Mouse (Mus musculus) inflammation-experienced regulatory T-cells, adult 6 months (primary cell): ENCODE data around the gene Vps26a. TPM values are rescaled to one million over a fixed set of nuclear protein-coding genes. Genes with fewer than 3 reads are reported as not detected.
"Not testable (repeated sequence)": the region's sequence is repeated elsewhere in the genome, so short reads cannot be mapped to it uniquely, and the experiment has no call there.

Experiments used
- ATAC-seq: one replicate; pipeline ENCODE4 v1.8.0; 2017
- polyA plus RNA-seq, 3 experiments: library from polyadenylated mRNA; unstranded; fragments of 100-300 nt; shearing (Covaris generic); gene quantifications; one replicate each; pipeline ENCODE4 v1.2.1; 2017

Gene Vps26a
- polyA plus RNA-seq, 3 experiments from 2014 or later = 62.7 to 69.9 (median 69.4) TPM

GRCm38 (mm10) chr10:62500916-62501615 lies 14.5 kb upstream of the Vps26a start:
- peak; percentile 20 for ATAC-seq

- peak; percentile 75 for ATAC-seq
Observed at GRCm38 (mm10) chr10:62500088-62500915, 13.7 kb upstream of the Vps26a start.

- not testable (repeated sequence) for ATAC-seq
Observed at GRCm38 (mm10) chr10:62491681-62492080, 5.1 kb upstream of the Vps26a start.

GRCm38 (mm10) chr10:62488266-62488665 lies 1.7 kb upstream of the Vps26a start:
- ATAC-seq = no peak

- peak; percentile 11 for ATAC-seq
Observed at GRCm38 (mm10) chr10:62485878-62486582, 575 bp downstream of the Vps26a start.

GRCm38 (mm10) chr10:62481108-62481852 lies 5.3 kb downstream of the Vps26a start:
- no peak for ATAC-seq

- no peak for ATAC-seq
Observed at GRCm38 (mm10) chr10:62476980-62477379, 9.6 kb downstream of the Vps26a start.

GRCm38 (mm10) chr10:62474944-62475343 lies 11.7 kb downstream of the Vps26a start:
- ATAC-seq = no peak

GRCm38 (mm10) chr10:62471105-62471504 lies 15.5 kb downstream of the Vps26a start:
- ATAC-seq = no peak

GRCm38 (mm10) chr10:62469736-62470135 lies 16.9 kb downstream of the Vps26a start:
- ATAC-seq = no peak

- no peak for ATAC-seq
Observed at GRCm38 (mm10) chr10:62461321-62461720, 25.3 kb downstream of the Vps26a start.

GRCm38 (mm10) chr10:62452001-62452400 lies 34.6 kb downstream of the Vps26a start:
- not testable (repeated sequence) for ATAC-seq

- no peak for ATAC-seq
Observed at GRCm38 (mm10) chr10:62450280-62450640, 36.3 kb downstream of the Vps26a start.

- peak; percentile 93 for ATAC-seq
Observed at GRCm38 (mm10) chr10:62449364-62450279, 37.0 kb downstream of the Vps26a start, which contains the start of the genes 4930507D05Rik and Supv3l1. Gene 4930507D05Rik, plus strand, starts transcription at chr10:62449489. Gene Supv3l1, minus strand, starts transcription at chr10:62449738.

- ATAC-seq = no peak
Observed at GRCm38 (mm10) chr10:62430427-62430826, 56.2 kb downstream of the Vps26a start.

- no peak for ATAC-seq
Observed at GRCm38 (mm10) chr10:62425081-62425871, 61.3 kb downstream of the Vps26a start.

GRCm38 (mm10) chr10:62422255-62422654 lies 64.3 kb downstream of the Vps26a start, which contains the start of gene Hkdc1:
Gene Hkdc1, minus strand, starts transcription at chr10:62422491.
- no peak for ATAC-seq

- ATAC-seq = no peak
Observed at GRCm38 (mm10) chr10:62421127-62421526, 65.5 kb downstream of the Vps26a start.

GRCm38 (mm10) chr10:62420399-62420798 lies 66.2 kb downstream of the Vps26a start:
- no peak for ATAC-seq

- no peak for ATAC-seq
Observed at GRCm38 (mm10) chr10:62419422-62419821, 67.2 kb downstream of the Vps26a start.
